Mouse (Mus musculus): Measurements from ENCODE around the gene Morn4. TPM values are rescaled to one million over a fixed set of nuclear protein-coding genes. Genes with fewer than 3 reads are reported as not detected.
A peak's percentile ranks its signal among the peaks of the same experiment; 100 is the strongest.

Morn4 gene
- polyA plus RNA-seq (2012): 1.4 and 1.6 TPM in 2 replicates

- no peak for TF ChIP-seq GATA1 (IDR thresholded peaks at IDR 0.05; ENCODE audit: low read length)
Observed at GRCm38 (mm10) chr19:42086166-42086565, at the start of gene Morn4. Gene Morn4 (minus strand): TSS chr19:42086357.

- TF ChIP-seq GATA1 (IDR thresholded peaks at IDR 0.05; ENCODE audit: low read length): no peak
Observed at GRCm38 (mm10) chr19:42135070-42135469, 48.9 kb upstream of the Morn4 start.

- no peak for TF ChIP-seq GATA1 (IDR thresholded peaks at IDR 0.05; ENCODE audit: low read length)
Observed at GRCm38 (mm10) chr19:42131101-42131500, 44.9 kb upstream of the Morn4 start.

- no peak for TF ChIP-seq GATA1 (IDR thresholded peaks at IDR 0.05; ENCODE audit: low read length)
Observed at GRCm38 (mm10) chr19:42130294-42130606, 44.1 kb upstream of the Morn4 start.

GRCm38 (mm10) chr19:42129509-42130293, 43.5 kb upstream of the Morn4 start:
- TF ChIP-seq GATA1 (IDR thresholded peaks at IDR 0.05; ENCODE audit: low read length): no peak

GRCm38 (mm10) chr19:42128787-42129508, 42.8 kb upstream of the Morn4 start, which contains the start of gene Avpi1:
Gene Avpi1 (minus strand): TSS chr19:42129059.
- TF ChIP-seq GATA1 (IDR thresholded peaks at IDR 0.05; ENCODE audit: low read length): no peak

GRCm38 (mm10) chr19:42128052-42128740, 42.0 kb upstream of the Morn4 start:
- TF ChIP-seq GATA1 (IDR thresholded peaks at IDR 0.05; ENCODE audit: low read length): no peak

- TF ChIP-seq GATA1 (IDR thresholded peaks at IDR 0.05; ENCODE audit: low read length): no peak
Observed at GRCm38 (mm10) chr19:42127024-42127423, 40.9 kb upstream of the Morn4 start.

- TF ChIP-seq GATA1 (IDR thresholded peaks at IDR 0.05; ENCODE audit: low read length): no peak
Observed at GRCm38 (mm10) chr19:42126219-42126605, 40.1 kb upstream of the Morn4 start.

GRCm38 (mm10) chr19:42125501-42126218, 39.5 kb upstream of the Morn4 start:
- peak; percentile 5 for TF ChIP-seq GATA1 (IDR thresholded peaks at IDR 0.05; ENCODE audit: low read length)

- no peak for TF ChIP-seq GATA1 (IDR thresholded peaks at IDR 0.05; ENCODE audit: low read length)
Observed at GRCm38 (mm10) chr19:42124684-42125083, 38.5 kb upstream of the Morn4 start.

- no peak for TF ChIP-seq GATA1 (IDR thresholded peaks at IDR 0.05; ENCODE audit: low read length)
Observed at GRCm38 (mm10) chr19:42120451-42120850, 34.3 kb upstream of the Morn4 start.

- TF ChIP-seq GATA1 (IDR thresholded peaks at IDR 0.05; ENCODE audit: low read length): no peak
Observed at GRCm38 (mm10) chr19:42118596-42118995, 32.4 kb upstream of the Morn4 start.

- no peak for TF ChIP-seq GATA1 (IDR thresholded peaks at IDR 0.05; ENCODE audit: low read length)
Observed at GRCm38 (mm10) chr19:42118142-42118541, 32.0 kb upstream of the Morn4 start.

- TF ChIP-seq GATA1 (IDR thresholded peaks at IDR 0.05; ENCODE audit: low read length): no peak
Observed at GRCm38 (mm10) chr19:42115783-42116335, 29.7 kb upstream of the Morn4 start.

Data from G1E-ER4 (cell line).